Mouse (Mus musculus) kidney, adult 8-10 months (tissue): Measurements from ENCODE around the gene H2al1m.
"Not testable (repeated sequence)": the region's sequence is repeated elsewhere in the genome, so short reads cannot be mapped to it uniquely, and the experiment has no call there.

Experiments
- DNase-seq, 2 experiments: peaks; one replicate each; pipeline ENCODE4 v3.0.0; 2022

H2al1m gene

DNA sequence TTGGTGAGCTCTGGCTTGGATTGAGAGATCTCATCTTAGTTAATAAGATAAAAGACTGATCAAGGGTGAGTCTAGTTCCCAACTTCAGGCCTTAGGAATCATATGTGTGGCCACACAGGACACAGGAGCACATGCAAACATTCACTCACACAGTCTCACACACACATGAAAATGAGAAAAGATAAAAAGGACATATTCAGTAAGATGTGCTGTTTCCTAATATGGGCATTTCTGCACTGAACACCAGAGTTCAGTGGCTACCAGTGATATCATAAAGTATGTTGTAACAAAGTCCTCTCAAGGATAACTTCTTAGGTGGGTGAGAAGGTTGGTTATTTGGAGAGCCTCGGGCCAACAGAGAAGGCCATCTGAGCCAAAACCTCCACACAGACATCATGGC, at the start of gene H2al1m:
Gene H2al1m, plus strand, starts transcription at position 301 of the 400 bp plus-strand sequence.
- DNase-seq = not testable (repeated sequence)

GRCm38 (mm10) chrX:9240737-9241591, 42.6 kb upstream of the H2al1m start:
- DNase-seq = no peak

GRCm38 (mm10) chrX:9243381-9243864, 40.1 kb upstream of the H2al1m start:
- peak in 1 of 2 experiments; percentile 9 for DNase-seq

DNA sequence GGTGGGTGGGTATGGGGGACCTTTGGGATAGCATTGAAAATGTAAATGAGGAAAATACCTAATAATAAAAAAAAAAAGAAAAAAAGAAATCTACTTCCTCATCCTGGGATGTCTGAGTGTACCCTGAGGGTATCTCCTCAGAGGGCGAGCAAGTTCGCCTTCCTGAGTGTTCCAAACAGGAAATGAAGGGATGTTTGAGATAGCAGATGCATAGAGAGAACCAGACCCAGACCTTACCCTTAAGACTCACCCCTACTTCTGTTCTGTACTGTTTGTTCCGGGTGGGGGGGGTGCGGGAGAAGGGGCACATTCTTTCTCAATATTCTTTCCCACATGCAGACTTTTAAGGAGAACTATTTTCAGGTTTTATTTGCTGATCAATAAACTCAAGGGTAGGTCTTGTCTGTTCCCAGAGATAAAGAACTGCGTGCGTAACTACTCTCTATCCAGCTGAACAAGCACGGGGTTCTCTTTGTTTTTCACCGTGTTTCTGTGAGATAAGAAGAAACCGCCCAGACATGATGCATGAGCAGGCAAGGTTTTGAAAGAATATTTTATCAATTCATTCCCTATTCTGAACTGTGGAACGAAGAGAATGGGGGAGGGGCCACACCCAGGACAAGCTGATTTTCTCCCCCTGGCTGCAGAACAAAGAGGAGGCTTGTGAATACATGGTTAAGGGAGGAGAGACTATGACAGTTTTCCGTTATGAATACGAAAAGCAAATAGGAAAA, 38.8 kb upstream of the H2al1m start:
- DNase-seq = no peak

GRCm38 (mm10) chrX:9248911-9249310, 34.7 kb upstream of the H2al1m start:
- no peak for DNase-seq

DNA sequence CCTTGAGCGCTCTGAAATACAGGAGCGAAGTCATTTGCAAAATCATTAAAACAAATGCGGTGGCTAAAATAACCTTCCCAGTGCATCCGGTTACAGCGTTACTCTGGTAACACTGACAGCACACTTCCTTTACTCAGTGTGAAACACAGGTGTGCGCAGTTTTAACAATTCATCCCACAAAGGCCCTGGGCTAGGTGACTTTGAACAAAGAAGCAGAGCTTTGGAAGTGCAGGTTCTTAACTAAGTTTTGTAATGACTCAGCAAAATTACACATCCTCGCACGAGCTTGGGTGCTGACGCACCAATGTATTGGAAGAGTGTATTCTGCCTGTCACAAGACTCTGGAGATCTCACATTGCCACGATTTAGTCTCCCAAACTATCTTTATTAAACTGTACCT, 29.6 kb upstream of the H2al1m start:
- DNase-seq = no peak

DNA sequence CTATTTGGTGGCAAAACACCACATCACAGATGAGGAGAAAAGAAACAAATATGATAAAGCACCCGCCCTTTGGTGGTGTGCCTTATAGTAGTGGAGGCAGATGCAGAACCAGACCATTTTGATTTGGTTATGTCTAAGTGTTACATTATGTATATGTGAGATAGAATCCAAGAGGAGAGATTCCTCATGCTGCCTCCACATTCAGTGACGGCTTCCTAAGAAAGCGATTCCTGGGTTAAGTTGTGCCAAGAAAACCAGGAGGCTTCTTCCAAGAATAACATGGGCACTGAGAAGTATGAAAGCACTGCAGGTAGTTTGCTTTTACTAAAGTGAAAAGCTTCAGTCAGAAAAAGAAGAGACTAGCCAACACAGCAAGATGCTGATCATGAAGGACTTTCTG, 28.7 kb upstream of the H2al1m start:
- no peak for DNase-seq

DNA sequence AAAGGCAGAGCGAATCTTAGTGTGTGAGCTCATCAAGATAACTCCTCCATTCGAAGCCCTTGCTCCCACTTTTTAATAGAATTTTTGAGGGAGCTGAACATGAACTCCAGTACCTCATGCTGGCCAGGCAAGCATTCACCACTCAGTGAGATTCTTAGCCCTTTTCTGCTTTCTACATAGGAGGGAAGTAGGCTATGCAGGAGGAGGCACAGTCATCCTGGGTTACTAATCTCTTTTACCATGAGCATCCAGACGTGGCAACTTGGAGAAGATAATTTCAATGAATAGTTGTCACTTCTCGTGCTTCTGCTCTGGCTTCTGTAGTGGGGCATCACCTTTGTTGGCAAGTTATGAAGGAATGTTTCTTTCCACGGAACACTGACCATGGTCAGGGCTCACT, 26.8 kb upstream of the H2al1m start, which contains the start of gene Gm14862:
Gene Gm14862, minus strand, starts transcription at position 134 of the 400 bp plus-strand sequence.
- no peak for DNase-seq

- DNase-seq = no peak
Measured at GRCm38 (mm10) chrX:9257831-9258230, 25.7 kb upstream of the H2al1m start.

GRCm38 (mm10) chrX:9259267-9259666, 24.3 kb upstream of the H2al1m start:
- no peak for DNase-seq

DNA sequence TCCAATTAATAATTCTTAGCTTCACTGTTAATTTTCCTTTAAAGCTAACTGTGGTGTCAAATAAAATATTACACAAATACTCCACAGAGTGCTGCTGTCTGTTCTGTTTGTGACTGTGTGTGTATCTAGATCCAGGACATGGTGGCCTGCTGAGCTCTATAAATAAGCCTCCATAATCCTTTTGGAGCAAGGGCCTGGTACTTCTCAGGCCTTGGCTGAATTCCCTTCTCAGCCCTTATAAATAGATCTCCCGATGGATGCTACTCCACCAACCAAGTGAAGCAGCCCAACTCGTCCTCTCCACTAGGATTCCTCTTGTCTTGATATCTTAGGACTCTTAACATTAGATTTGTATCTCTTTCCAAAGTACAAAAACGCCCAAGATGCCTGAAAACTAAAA, 12.5 kb upstream of the H2al1m start:
- no peak for DNase-seq

GRCm38 (mm10) chrX:9271947-9272459, 11.6 kb upstream of the H2al1m start:
- no peak for DNase-seq

- peak; percentile 10 to 23 for DNase-seq
Measured at GRCm38 (mm10) chrX:9272460-9273361, 10.9 kb upstream of the H2al1m start, which contains the start of gene Xk. Xk (plus strand) TSS chrX:9272756.

- DNase-seq = no peak
Measured at GRCm38 (mm10) chrX:9273377-9274002, 10.1 kb upstream of the H2al1m start.

- DNase-seq = no peak
Measured at GRCm38 (mm10) chrX:9274321-9274720, 9.2 kb upstream of the H2al1m start.

- not testable (repeated sequence) for DNase-seq
Measured at GRCm38 (mm10) chrX:9293140-9293829, 9.7 kb downstream of the H2al1m start.

GRCm38 (mm10) chrX:9298413-9298864, 14.9 kb downstream of the H2al1m start:
- no peak for DNase-seq

DNA sequence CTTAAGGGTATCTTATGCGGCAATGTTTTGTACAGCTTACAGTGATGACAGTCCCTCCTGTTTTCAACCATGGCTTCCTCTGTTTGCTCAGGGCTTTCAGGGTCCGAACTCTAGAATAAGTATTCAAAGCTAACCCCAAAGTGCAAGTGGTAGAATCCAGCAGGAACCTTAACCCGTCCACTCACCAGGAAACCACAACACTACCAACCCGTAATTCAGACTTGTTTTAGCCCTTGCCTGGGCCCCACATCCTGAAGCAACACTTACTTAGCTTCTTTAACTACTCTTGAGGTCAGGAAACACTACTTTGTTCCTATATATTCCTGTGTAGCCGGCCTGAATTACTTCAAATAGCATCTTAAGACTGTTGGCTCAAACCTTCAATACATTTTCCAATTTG, 19.2 kb downstream of the H2al1m start:
- DNase-seq = no peak

GRCm38 (mm10) chrX:9303455-9303854, 19.9 kb downstream of the H2al1m start:
- DNase-seq = no peak

GRCm38 (mm10) chrX:9316457-9316856, 32.9 kb downstream of the H2al1m start:
- not testable (repeated sequence) for DNase-seq

DNA sequence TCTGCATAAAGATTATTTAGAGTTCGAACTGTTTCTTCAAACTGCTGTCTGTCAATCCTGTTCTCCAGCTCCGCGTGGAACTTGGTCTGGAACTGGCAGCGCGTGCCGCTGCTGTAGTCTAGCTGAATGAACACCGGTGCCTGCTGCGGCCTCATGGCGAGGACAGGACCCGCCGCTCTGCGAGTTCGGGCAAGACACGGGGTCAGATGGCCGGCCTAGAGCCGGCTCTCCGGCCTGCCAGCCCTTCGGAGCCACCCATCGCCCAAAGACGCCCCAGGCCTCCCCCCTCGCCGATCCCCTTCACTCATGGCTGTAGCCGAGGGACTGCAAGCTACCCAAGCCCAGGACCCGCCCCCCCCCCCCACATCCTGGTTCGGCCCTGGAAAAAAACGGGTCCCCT, 44.4 kb downstream of the H2al1m start:
- not testable (repeated sequence) for DNase-seq
